Comparison of ENCODE assay signal across 15 mouse cellular contexts in the genomic region with DNA sequence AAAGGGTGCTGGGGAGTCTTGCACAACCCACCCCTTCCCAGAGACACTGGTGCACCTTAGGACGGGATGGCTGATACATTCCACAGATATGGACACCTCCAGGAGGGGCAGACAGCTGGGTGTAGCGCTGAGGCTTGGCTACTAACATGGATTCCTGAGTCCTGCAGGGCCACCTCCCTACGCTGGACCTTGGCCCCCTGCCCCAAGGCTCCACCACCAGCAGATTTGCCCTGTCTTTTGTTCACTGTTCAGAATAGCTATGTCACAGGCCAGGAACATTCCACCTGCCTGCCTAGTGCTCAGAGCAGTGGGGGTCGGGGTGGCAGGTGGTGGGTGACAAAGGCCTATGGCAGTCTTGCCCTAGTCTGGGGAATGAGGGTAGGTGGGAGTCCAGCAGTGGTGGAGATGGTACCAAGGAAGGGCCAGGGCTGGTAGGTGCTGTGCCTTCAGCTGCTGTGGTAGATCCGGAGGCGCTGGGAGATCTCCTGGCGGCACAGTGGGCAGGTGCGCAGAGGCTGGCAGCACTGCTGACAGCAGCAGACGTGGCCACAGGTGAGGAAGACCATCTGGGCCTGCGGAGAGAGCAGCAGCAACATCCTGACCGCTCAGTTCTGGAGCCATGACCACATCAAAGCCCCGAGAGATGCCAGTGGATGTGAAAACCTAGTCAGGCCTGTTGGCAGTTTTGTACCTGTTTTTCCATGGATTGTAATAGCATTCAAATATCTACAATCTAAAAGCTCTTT. TPM values are rescaled to one million over a fixed set of nuclear protein-coding genes. Genes with fewer than 3 reads are reported as not detected.
DNase-seq lines count a peak whose midpoint lies in the region; ATAC-seq and TF ChIP-seq lines count a peak whose summit lies in the region.
"Had no signal": no experiment of that assay in that cellular context is flagged by ENCODE, and none has a peak within 500 bp of the region (broad histone marks: within the 10 kb centered on the region; RNA-seq: fewer than 3 reads in every experiment).

No protein-coding gene starts in this region.

- no peaks in the 10 kb centered on the region for H3K4me1 ChIP-seq in lung, embryonic 14.5 days (ENCODE audit: insufficient read depth)
- H3K4me1 ChIP-seq: embryonic facial prominence, embryonic 13.5 days had no signal

- no peaks in the 10 kb centered on the region for H3K27me3 ChIP-seq in lung, embryonic 14.5 days (ENCODE audit: insufficient read depth, low read length)
- H3K27me3 ChIP-seq: embryonic facial prominence, embryonic 13.5 days; heart, embryonic 15.5 days; limb, embryonic 13.5 days had no signal

- no peak for ATAC-seq in lung, embryonic 14.5 days (ENCODE audit: insufficient read depth)
- ATAC-seq: midbrain, embryonic 16.5 days had no signal

- no peak for TF ChIP-seq CTCF in lung, embryonic 14.5 days (IDR thresholded peaks at IDR 0.05; ENCODE audit: low read depth)

- peak overlapping the region; percentile 50; the same call in 1 of the 2 replicates for H3K27ac ChIP-seq in lung, embryonic 14.5 days (ENCODE audit: low read depth)
- H3K27ac ChIP-seq: embryonic facial prominence, embryonic 13.5 days; gastrocnemius, adult 2 months; heart, adult 2 months; heart, embryonic 15.5 days; limb, embryonic 13.5 days; liver, embryonic 14.5 days had no signal

- 80% methylated on average over 12 of the region's 12 CpGs for WGBS in lung, embryonic 14.5 days

- peaks cover 44% of the 10 kb centered on the region for H3K36me3 ChIP-seq in lung, embryonic 14.5 days (ENCODE audit: insufficient read depth)

- no peak overlapping the region for H3K9ac ChIP-seq in lung, embryonic 14.5 days
- H3K9ac ChIP-seq: embryonic facial prominence, embryonic 13.5 days; heart, embryonic 15.5 days; limb, embryonic 13.5 days; liver, embryonic 14.5 days had no signal

- DNase-seq in lung, embryonic 14.5 days = no peak
- no peak for DNase-seq in lung, adult 18-20 months
- DNase-seq in cerebellum, postnatal 10 days = peak; percentile 46 to 50
- peak; percentile 49 to 63 for DNase-seq in thymus, adult 18-20 months
- DNase-seq in yolk sac, embryonic 10.5 days (ENCODE audit: low spot score) = peak; percentile 60
- no peak for DNase-seq in spleen, adult 18-20 months
- no peak for DNase-seq in adrenal gland, postnatal 14 days
- DNase-seq: gastrocnemius, adult 2 months; heart, adult 2 months had no signal

- H3K4me3 ChIP-seq in lung, embryonic 14.5 days (ENCODE audit: low read depth, low read length) = no peak overlapping the region
- H3K4me3 ChIP-seq: embryonic facial prominence, embryonic 13.5 days; gastrocnemius, adult 2 months; heart, adult 2 months; heart, embryonic 15.5 days; limb, embryonic 13.5 days had no signal

- no peaks in the 10 kb centered on the region for H3K9me3 ChIP-seq in lung, embryonic 14.5 days (ENCODE audit: low read depth, low read length)
- H3K9me3 ChIP-seq: embryonic facial prominence, embryonic 13.5 days; G1E; heart, embryonic 15.5 days; limb, embryonic 13.5 days had no signal

- H3K4me2 ChIP-seq in lung, embryonic 14.5 days = no peak overlapping the region
- H3K4me2 ChIP-seq: embryonic facial prominence, embryonic 13.5 days; heart, embryonic 15.5 days; limb, embryonic 13.5 days had no signal

RNA-seq across cellular contexts. Expression of gene Rpl12, which starts 34.9 kb away (rescaled TPM):
- 235 and 256 TPM in 2 replicates for polyA plus RNA-seq in lung, embryonic 14.5 days (2014; fragmentation: Nextera tagmentation; extraction: Ambion mirVana)
- total RNA-seq in adrenal gland, postnatal 14 days (2021) = 155 and 192 TPM in 2 replicates

RNA-seq across cellular contexts. Expression of gene Lrsam1, which starts 34.9 kb away (rescaled TPM):
- polyA plus RNA-seq in lung, embryonic 14.5 days (2014; fragmentation: Nextera tagmentation; extraction: Ambion mirVana) = 6.4 and 6.6 TPM in 2 replicates
- total RNA-seq in adrenal gland, postnatal 14 days (2021) = 14.1 and 17.2 TPM in 2 replicates

RNA-seq across cellular contexts. Expression of gene Fam129b, which starts 50.6 kb away (rescaled TPM):
- polyA plus RNA-seq in lung, embryonic 14.5 days (2014; fragmentation: Nextera tagmentation; extraction: Ambion mirVana) = 41.2 and 46.5 TPM in 2 replicates
- total RNA-seq in adrenal gland, postnatal 14 days (2021) = 22.0 and 23.1 TPM in 2 replicates

RNA-seq across cellular contexts. Expression of gene Slc2a8, which starts 55.4 kb away (rescaled TPM):
- polyA plus RNA-seq in lung, embryonic 14.5 days (2014; fragmentation: Nextera tagmentation; extraction: Ambion mirVana) = 12.4 and 14.4 TPM in 2 replicates
- total RNA-seq in adrenal gland, postnatal 14 days (2021) = 18.3 and 20.8 TPM in 2 replicates

Comparison
In these comparisons a context has a peak if more than half of its experiments do, and no peak if none do; other contexts are left out.
1. DNase-seq: peak in cerebellum, postnatal 10 days (2 of 2), thymus, adult 18-20 months (2 of 2) and yolk sac, embryonic 10.5 days (single experiment); none in lung, embryonic 14.5 days (single experiment), lung, adult 18-20 months (0 of 2), spleen, adult 18-20 months (0 of 2) and adrenal gland, postnatal 14 days (single experiment).